30 mouse cellular contexts compared by ENCODE assay signal in genomic region chr12:48083377-48083776, GRCm38 (mm10).
"Had no signal": no experiment of that assay in that cellular context is flagged by ENCODE, and none has a peak within 500 bp of the region (broad histone marks: within the 10 kb centered on the region; RNA-seq: fewer than 3 reads in every experiment).

No protein-coding gene starts in this region.

- H3K27me3 ChIP-seq: heart, embryonic 12.5 days; heart, embryonic 13.5 days; heart, embryonic 15.5 days; hindbrain, embryonic 12.5 days; hindbrain, embryonic 13.5 days; hindbrain, embryonic 15.5 days; intestine, embryonic 15.5 days; kidney, embryonic 15.5 days had no signal

- DNase-seq: heart, postnatal 10 days; heart, postnatal 14 days; heart, postnatal 36 days; heart, postnatal 4 days; kidney, adult 11 months; kidney, adult 18-20 months; kidney, adult 2 months; kidney, adult 8-10 months; kidney, adult 9 months; kidney, postnatal 10 days; kidney, postnatal 14 days; kidney, postnatal 25 days; kidney, postnatal 36 days; kidney, postnatal 4 days; layer of hippocampus, adult 9-11 months; layer of hippocampus, postnatal 36 days had no signal

- H3K36me3 ChIP-seq: heart, embryonic 12.5 days; heart, embryonic 13.5 days; heart, embryonic 15.5 days; hindbrain, embryonic 10.5 days; hindbrain, embryonic 12.5 days; hindbrain, embryonic 13.5 days; hindbrain, embryonic 15.5 days; intestine, embryonic 15.5 days; kidney, embryonic 15.5 days had no signal

- H3K4me3 ChIP-seq: heart, embryonic 12.5 days; heart, embryonic 13.5 days; heart, embryonic 15.5 days; hindbrain, embryonic 10.5 days; hindbrain, embryonic 12.5 days; hindbrain, embryonic 13.5 days; hindbrain, embryonic 15.5 days; intestine, embryonic 15.5 days; kidney, embryonic 15.5 days; layer of hippocampus, adult 2 months; left cerebral cortex, adult 2 months had no signal

- H3K9me3 ChIP-seq: heart, embryonic 12.5 days; heart, embryonic 13.5 days; heart, embryonic 15.5 days; hindbrain, embryonic 10.5 days; hindbrain, embryonic 12.5 days; hindbrain, embryonic 13.5 days; hindbrain, embryonic 15.5 days; intestine, embryonic 15.5 days; kidney, embryonic 15.5 days had no signal

- H3K9ac ChIP-seq: heart, embryonic 12.5 days; heart, embryonic 13.5 days; heart, embryonic 15.5 days; hindbrain, embryonic 12.5 days; hindbrain, embryonic 13.5 days; hindbrain, embryonic 14.5 days; hindbrain, embryonic 15.5 days; intestine, embryonic 15.5 days; kidney, embryonic 15.5 days had no signal

- H3K4me1 ChIP-seq: heart, embryonic 12.5 days; heart, embryonic 13.5 days; heart, embryonic 15.5 days; hindbrain, embryonic 10.5 days; hindbrain, embryonic 12.5 days; hindbrain, embryonic 13.5 days; hindbrain, embryonic 15.5 days; intestine, embryonic 15.5 days; kidney, embryonic 15.5 days had no signal

- H3K27ac ChIP-seq: heart, embryonic 13.5 days; heart, embryonic 15.5 days; hindbrain, embryonic 10.5 days; hindbrain, embryonic 12.5 days; hindbrain, embryonic 13.5 days; hindbrain, embryonic 14.5 days; hindbrain, embryonic 15.5 days; hindbrain, postnatal 0 days; intestine, embryonic 15.5 days; kidney, embryonic 15.5 days; kidney, postnatal 0 days; layer of hippocampus, adult 2 months; left cerebral cortex, adult 2 months had no signal
